Mouse (Mus musculus) erythroblast, embryonic 14.5 days (primary cell): Measurements from ENCODE around the gene Mid1. TPM values are rescaled to one million over a fixed set of nuclear protein-coding genes. Genes with fewer than 3 reads are reported as not detected.
A peak's percentile ranks its signal among the peaks of the same experiment; 100 is the strongest.
"Not testable (repeated sequence)": the region's sequence is repeated elsewhere in the genome, so short reads cannot be mapped to it uniquely, and the experiment has no call there.

ENCODE experiments used
- H3K27me3 ChIP-seq: 2 replicates; pipeline ENCODE4 v1.6.1; 2012; ENCODE audit warnings: inconsistent platforms; ENCODE audit not compliant: control insufficient read depth
- H3K36me3 ChIP-seq: 2 replicates; pipeline ENCODE4 v1.6.1; 2012; ENCODE audit warnings: mild to moderate bottlenecking, inconsistent platforms; ENCODE audit not compliant: control insufficient read depth
- H3K4me1 ChIP-seq: 2 replicates; pipeline ENCODE4 v1.6.1; 2012; ENCODE audit warnings: inconsistent platforms; ENCODE audit not compliant: control insufficient read depth
- H3K4me3 ChIP-seq: replicated peaks from 2 replicates; pipeline ENCODE3; 2012; ENCODE audit warnings: moderate library complexity, mild to moderate bottlenecking, inconsistent platforms
- H3K9me3 ChIP-seq: 2 replicates; pipeline ENCODE4 v1.6.1; 2012; ENCODE audit warnings: low read length, inconsistent platforms, mixed read lengths; ENCODE audit not compliant: control insufficient read depth
- GATA1 ChIP-seq: IDR thresholded peaks from 2 replicates; pipeline ENCODE4 v1.6.1; 2012; ENCODE audit warnings: low read length, inconsistent platforms, mixed read lengths
- TAL1 ChIP-seq: IDR thresholded peaks from 3 replicates; pipeline ENCODE4 v1.6.1; 2012; ENCODE audit warnings: low read length, inconsistent platforms, mixed read lengths
- polyA plus RNA-seq: library from polyadenylated mRNA; stranded (reverse); fragments of >175 nt; gene quantifications from 2 replicates; pipeline ENCODE4 v1.2.3, GENCODE M21; 2012

Gene Mid1
- polyA plus RNA-seq, 1 experiment, result 2.8 TPM

- H3K9me3 ChIP-seq, result peaks cover 80% of the 10 kb centered on the region
- peaks cover 62% of the 10 kb centered on the region for H3K36me3 ChIP-seq
- TF ChIP-seq GATA1, result no peak
- TF ChIP-seq TAL1, result no peak
- H3K27me3 ChIP-seq, result peaks cover 3% of the 10 kb centered on the region; the same call in 1 of the 2 replicates
- H3K4me3 ChIP-seq, result no peak overlapping the region
- H3K4me1 ChIP-seq, result no peaks in the 10 kb centered on the region
Observed at GRCm38 (mm10) chrX:169980809-169981289, 295.9 kb downstream of the Mid1 start.

GRCm38 (mm10) chrX:169981761-169982181, 296.8 kb downstream of the Mid1 start:
- peaks cover 89% of the 10 kb centered on the region for H3K9me3 ChIP-seq
- H3K36me3 ChIP-seq, result peaks cover 69% of the 10 kb centered on the region
- H3K27me3 ChIP-seq, H3K4me3 ChIP-seq, H3K4me1 ChIP-seq: not testable (repeated sequence)

GRCm38 (mm10) chrX:169982606-169983400, 297.8 kb downstream of the Mid1 start:
- H3K36me3 ChIP-seq, result peaks cover 72% of the 10 kb centered on the region
- not testable (repeated sequence) for H3K4me3 ChIP-seq, H3K27me3 ChIP-seq, H3K4me1 ChIP-seq
- peaks cover 95% of the 10 kb centered on the region for H3K9me3 ChIP-seq

GRCm38 (mm10) chrX:169983401-169984165, 298.6 kb downstream of the Mid1 start:
- H3K27me3 ChIP-seq, H3K4me3 ChIP-seq, H3K4me1 ChIP-seq: not testable (repeated sequence)
- peaks cover 92% of the 10 kb centered on the region for H3K9me3 ChIP-seq
- H3K36me3 ChIP-seq, result peaks cover 68% of the 10 kb centered on the region

- H3K27me3 ChIP-seq, H3K4me1 ChIP-seq, H3K4me3 ChIP-seq: not testable (repeated sequence)
- peaks cover 74% of the 10 kb centered on the region for H3K36me3 ChIP-seq
- H3K9me3 ChIP-seq, result peaks cover 93% of the 10 kb centered on the region
Observed at GRCm38 (mm10) chrX:169984331-169984730, 299.3 kb downstream of the Mid1 start.

GRCm38 (mm10) chrX:169984853-169985252, 299.9 kb downstream of the Mid1 start:
- H3K36me3 ChIP-seq, result peaks cover 72% of the 10 kb centered on the region
- H3K27me3 ChIP-seq, H3K4me3 ChIP-seq, H3K4me1 ChIP-seq: not testable (repeated sequence)
- peaks cover 91% of the 10 kb centered on the region for H3K9me3 ChIP-seq

- Histone ChIP-seq H3K27me3 (peaks cover 11% of the 10 kb centered on the region), H3K9me3 (peaks cover 90% of the 10 kb centered on the region), H3K36me3 (peaks cover 70% of the 10 kb centered on the region)
- not testable (repeated sequence) for H3K4me3 ChIP-seq, H3K4me1 ChIP-seq
Observed at GRCm38 (mm10) chrX:169985796-169986195, 300.8 kb downstream of the Mid1 start.

GRCm38 (mm10) chrX:169986519-169987367, 301.7 kb downstream of the Mid1 start:
- peaks cover 11% of the 10 kb centered on the region for H3K27me3 ChIP-seq
- peak overlapping the region; percentile 35 for H3K4me3 ChIP-seq
- H3K9me3 ChIP-seq, result peaks cover 90% of the 10 kb centered on the region
- peaks cover 13% of the 10 kb centered on the region for H3K4me1 ChIP-seq
- peaks cover 67% of the 10 kb centered on the region for H3K36me3 ChIP-seq

GRCm38 (mm10) chrX:169987368-169987837, 302.4 kb downstream of the Mid1 start:
- Histone ChIP-seq H3K27me3 (peaks cover 10% of the 10 kb centered on the region), H3K36me3 (peaks cover 62% of the 10 kb centered on the region), H3K9me3 (peaks cover 88% of the 10 kb centered on the region), H3K4me3 (peak overlapping the region; percentile 35), H3K4me1 (peaks cover 13% of the 10 kb centered on the region)

- peaks cover 13% of the 10 kb centered on the region for H3K4me1 ChIP-seq
- not testable (repeated sequence) for H3K4me3 ChIP-seq
- peaks cover 19% of the 10 kb centered on the region for H3K27me3 ChIP-seq
- H3K36me3 ChIP-seq, result peaks cover 49% of the 10 kb centered on the region
- peaks cover 88% of the 10 kb centered on the region for H3K9me3 ChIP-seq
Observed at GRCm38 (mm10) chrX:169988571-169989218, 303.7 kb downstream of the Mid1 start.

- peaks cover 48% of the 10 kb centered on the region for H3K36me3 ChIP-seq
- peaks cover 88% of the 10 kb centered on the region for H3K9me3 ChIP-seq
- H3K4me1 ChIP-seq, result peaks cover 15% of the 10 kb centered on the region
- peaks cover 24% of the 10 kb centered on the region for H3K27me3 ChIP-seq
- not testable (repeated sequence) for H3K4me3 ChIP-seq
Observed at GRCm38 (mm10) chrX:169989219-169989595, 304.2 kb downstream of the Mid1 start.

GRCm38 (mm10) chrX:169989691-169990631, 305.0 kb downstream of the Mid1 start:
- not testable (repeated sequence) for H3K4me3 ChIP-seq
- Histone ChIP-seq H3K36me3 (peaks cover 41% of the 10 kb centered on the region), H3K4me1 (peaks cover 15% of the 10 kb centered on the region), H3K9me3 (peaks cover 87% of the 10 kb centered on the region), H3K27me3 (peaks cover 29% of the 10 kb centered on the region)
